Mouse (Mus musculus): ENCODE measurements around the gene Ppp6r3. TPM values are rescaled to one million over a fixed set of nuclear protein-coding genes. Genes with fewer than 3 reads are reported as not detected.
A peak's percentile ranks its signal among the peaks of the same experiment; 100 is the strongest.

Ppp6r3 gene
- polyA plus RNA-seq, 1 experiment from 2014 or later = 25.7 TPM

DNA sequence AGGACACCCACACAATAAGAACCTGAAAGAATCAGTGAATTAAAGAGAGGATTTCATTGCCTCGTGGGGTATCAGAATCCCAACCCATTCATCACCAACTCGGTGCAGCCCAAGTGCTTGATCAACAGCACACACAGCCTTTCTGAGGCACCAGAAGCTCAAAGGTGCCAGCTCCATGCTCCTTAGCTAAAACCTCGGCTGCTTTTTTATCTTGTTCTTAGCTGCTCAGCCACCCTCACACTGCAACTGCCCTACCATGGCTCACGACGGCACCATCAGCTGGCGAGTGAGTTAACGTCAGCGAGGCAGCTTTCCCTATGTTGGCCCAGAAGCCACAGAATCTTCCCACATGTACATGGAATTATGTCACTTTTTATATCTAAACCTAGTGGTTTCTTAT lies 95.4 kb downstream of the Ppp6r3 start:
- no peak overlapping the region for H3K4me3 ChIP-seq (ENCODE audit: low read depth, low read length)
- 0 out of 2 replicates have a peak, but pooled peaks have one; percentile 13 for ATAC-seq
- no peak for TF ChIP-seq CTCF (IDR thresholded peaks at IDR 0.05; ENCODE audit: low read depth)
- H3K9me3 ChIP-seq (ENCODE audit: control insufficient read depth) = no peaks in the 10 kb centered on the region
- H3K27ac ChIP-seq (ENCODE audit: low read depth, low read length) = peak overlapping the region; percentile 41; the same call in 1 of the 2 replicates
- H3K36me3 ChIP-seq (ENCODE audit: control insufficient read depth, insufficient read depth) = peaks cover 59% of the 10 kb centered on the region
- H3K9ac ChIP-seq (ENCODE audit: low read depth, low read length) = no peak overlapping the region
- H3K27me3 ChIP-seq (replicated peaks; ENCODE audit: control insufficient read depth, insufficient read depth, low read length) = no peaks in the 10 kb centered on the region
- H3K4me2 ChIP-seq (replicated peaks; ENCODE audit: low read depth) = no peak overlapping the region
- WGBS = 77% methylated on average over 8 of the region's 8 CpGs
- no peaks in the 10 kb centered on the region for H3K4me1 ChIP-seq (replicated peaks; ENCODE audit: control insufficient read depth, insufficient read depth, low read length)

- Histone ChIP-seq H3K4me3 (ENCODE audit: low read depth, low read length) (no peak overlapping the region), H3K9ac (ENCODE audit: low read depth, low read length) (no peak overlapping the region), H3K4me2 (replicated peaks; ENCODE audit: low read depth) (no peak overlapping the region), H3K9me3 (ENCODE audit: control insufficient read depth) (no peaks in the 10 kb centered on the region), H3K27me3 (replicated peaks; ENCODE audit: control insufficient read depth, insufficient read depth, low read length) (no peaks in the 10 kb centered on the region), H3K4me1 (replicated peaks; ENCODE audit: control insufficient read depth, insufficient read depth, low read length) (no peaks in the 10 kb centered on the region), H3K36me3 (ENCODE audit: control insufficient read depth, insufficient read depth) (peaks cover 56% of the 10 kb centered on the region), H3K27ac (ENCODE audit: low read depth, low read length) (no peak overlapping the region)
- TF ChIP-seq CTCF (IDR thresholded peaks at IDR 0.05; ENCODE audit: low read depth) = no peak
- WGBS = 97% methylated on average over 3 of the region's 3 CpGs
- ATAC-seq = no peak
Observed at GRCm38 (mm10) chr19:3476996-3477395, 98.6 kb downstream of the Ppp6r3 start.

GRCm38 (mm10) chr19:3471218-3471617 lies 104.3 kb downstream of the Ppp6r3 start:
- Histone ChIP-seq H3K27me3 (replicated peaks; ENCODE audit: control insufficient read depth, insufficient read depth, low read length) (no peaks in the 10 kb centered on the region), H3K9ac (ENCODE audit: low read depth, low read length) (no peak overlapping the region), H3K27ac (ENCODE audit: low read depth, low read length) (0 out of 2 replicates have a peak overlapping the region, but pooled peaks have one; percentile 35), H3K9me3 (ENCODE audit: control insufficient read depth) (no peaks in the 10 kb centered on the region), H3K36me3 (ENCODE audit: control insufficient read depth, insufficient read depth) (peaks cover 82% of the 10 kb centered on the region), H3K4me1 (replicated peaks; ENCODE audit: control insufficient read depth, insufficient read depth, low read length) (no peaks in the 10 kb centered on the region), H3K4me3 (ENCODE audit: low read depth, low read length) (no peak overlapping the region), H3K4me2 (replicated peaks; ENCODE audit: low read depth) (no peak overlapping the region)
- no peak for TF ChIP-seq CTCF (IDR thresholded peaks at IDR 0.05; ENCODE audit: low read depth)
- no peak for ATAC-seq
- 83% methylated on average over 2 of the region's 2 CpGs for WGBS

GRCm38 (mm10) chr19:3467574-3467973 lies 108.0 kb downstream of the Ppp6r3 start:
- no peak for ATAC-seq
- H3K9me3 ChIP-seq (ENCODE audit: control insufficient read depth) = no peaks in the 10 kb centered on the region
- H3K4me3 ChIP-seq (ENCODE audit: low read depth, low read length) = no peak overlapping the region
- H3K36me3 ChIP-seq (ENCODE audit: control insufficient read depth, insufficient read depth) = peaks cover 99% of the 10 kb centered on the region
- no peak overlapping the region for H3K9ac ChIP-seq (ENCODE audit: low read depth, low read length)
- H3K27ac ChIP-seq (ENCODE audit: low read depth, low read length) = no peak overlapping the region
- H3K4me2 ChIP-seq (replicated peaks; ENCODE audit: low read depth) = no peak overlapping the region
- no peaks in the 10 kb centered on the region for H3K4me1 ChIP-seq (replicated peaks; ENCODE audit: control insufficient read depth, insufficient read depth, low read length)
- no peak for TF ChIP-seq CTCF (IDR thresholded peaks at IDR 0.05; ENCODE audit: low read depth)
- no peaks in the 10 kb centered on the region for H3K27me3 ChIP-seq (replicated peaks; ENCODE audit: control insufficient read depth, insufficient read depth, low read length)
- 97% methylated on average over 7 of the region's 7 CpGs for WGBS

DNA sequence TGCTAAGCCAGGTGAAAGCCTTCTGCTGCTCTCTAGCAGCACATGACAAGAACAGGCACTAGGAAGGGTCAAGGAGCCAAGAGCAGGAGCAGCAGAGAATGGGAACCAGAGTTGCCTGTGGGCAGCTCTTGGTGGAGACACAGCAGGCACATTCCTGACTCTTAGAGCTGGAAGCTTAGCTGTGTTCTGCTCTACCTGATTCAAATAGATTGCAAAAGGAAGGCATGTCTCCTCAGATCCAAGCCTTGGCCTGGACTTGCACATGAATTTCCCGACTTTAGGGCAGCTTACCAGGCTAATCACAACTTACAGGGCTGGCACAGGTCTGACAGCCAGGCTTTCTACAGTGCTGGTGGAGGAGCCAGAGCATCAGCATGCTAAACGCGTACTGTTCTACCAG lies 115.6 kb downstream of the Ppp6r3 start:
- Histone ChIP-seq H3K4me2 (replicated peaks; ENCODE audit: low read depth) (no peak overlapping the region), H3K36me3 (ENCODE audit: control insufficient read depth, insufficient read depth) (peaks cover 94% of the 10 kb centered on the region), H3K9me3 (ENCODE audit: control insufficient read depth) (no peaks in the 10 kb centered on the region), H3K9ac (ENCODE audit: low read depth, low read length) (no peak overlapping the region), H3K4me3 (ENCODE audit: low read depth, low read length) (no peak overlapping the region), H3K4me1 (replicated peaks; ENCODE audit: control insufficient read depth, insufficient read depth, low read length) (no peaks in the 10 kb centered on the region), H3K27ac (ENCODE audit: low read depth, low read length) (no peak overlapping the region), H3K27me3 (replicated peaks; ENCODE audit: control insufficient read depth, insufficient read depth, low read length) (no peaks in the 10 kb centered on the region)
- no peak for ATAC-seq
- WGBS = 95% methylated on average over 3 of the region's 3 CpGs
- no peak for TF ChIP-seq CTCF (IDR thresholded peaks at IDR 0.05; ENCODE audit: low read depth)

- Histone ChIP-seq H3K4me2 (replicated peaks; ENCODE audit: low read depth) (no peak overlapping the region), H3K4me1 (replicated peaks; ENCODE audit: control insufficient read depth, insufficient read depth, low read length) (no peaks in the 10 kb centered on the region), H3K4me3 (ENCODE audit: low read depth, low read length) (no peak overlapping the region), H3K9me3 (ENCODE audit: control insufficient read depth) (no peaks in the 10 kb centered on the region), H3K9ac (ENCODE audit: low read depth, low read length) (no peak overlapping the region), H3K27ac (ENCODE audit: low read depth, low read length) (peak overlapping the region; percentile 15; the same call in 1 of the 2 replicates), H3K27me3 (replicated peaks; ENCODE audit: control insufficient read depth, insufficient read depth, low read length) (no peaks in the 10 kb centered on the region), H3K36me3 (ENCODE audit: control insufficient read depth, insufficient read depth) (peaks cover 85% of the 10 kb centered on the region)
- no peak for TF ChIP-seq CTCF (IDR thresholded peaks at IDR 0.05; ENCODE audit: low read depth)
- no peak for ATAC-seq
- 75% methylated on average over 6 of the region's 6 CpGs for WGBS
Observed at GRCm38 (mm10) chr19:3458331-3459099, 117.0 kb downstream of the Ppp6r3 start.
